Mouse (Mus musculus) bone marrow, adult 2 months (tissue): ENCODE data around the gene Atg10.

Experiments used
- CTCF ChIP-seq: fragments of 200-500 bp; IDR thresholded peaks from 2 replicates; pipeline ENCODE4 v1.5.1; 2011; ENCODE audit warnings: low read length, control low read depth; ENCODE audit not compliant: control insufficient read depth, insufficient read depth
- POLR2A ChIP-seq: fragments of 200-500 bp; IDR thresholded peaks from 2 replicates; pipeline ENCODE4 v1.6.1; 2011; ENCODE audit warnings: low read depth, mild to moderate bottlenecking, control low read depth, low read length, borderline replicate concordance; ENCODE audit not compliant: control insufficient read depth

- no peak for TF ChIP-seq CTCF
- no peak for TF ChIP-seq POLR2A
Measured at GRCm38 (mm10) chr13:91221696-91222095, 2.1 kb downstream of the Atg10 start.
